Mouse (Mus musculus) central nervous system, embryonic 11.5 days (tissue): ENCODE results near the gene Prss47. TPM values are rescaled to one million over a fixed set of nuclear protein-coding genes. Genes with fewer than 3 reads are reported as not detected.

ENCODE experiments used
- polyA plus RNA-seq: library from polyadenylated mRNA; depleted of rRNA; stranded (reverse); fragments of >200 nt; gene quantifications from 2 replicates; pipeline ENCODE4 v1.2.3, GENCODE M21; 2012; rRNA removed

Gene Prss47
- polyA plus RNA-seq: not detected in 2 replicates

GRCm38 (mm10) chr13:65052660-65053059 lies at the start of gene Prss47:
Gene Prss47, minus strand, starts transcription at chr13:65052760.

DNA sequence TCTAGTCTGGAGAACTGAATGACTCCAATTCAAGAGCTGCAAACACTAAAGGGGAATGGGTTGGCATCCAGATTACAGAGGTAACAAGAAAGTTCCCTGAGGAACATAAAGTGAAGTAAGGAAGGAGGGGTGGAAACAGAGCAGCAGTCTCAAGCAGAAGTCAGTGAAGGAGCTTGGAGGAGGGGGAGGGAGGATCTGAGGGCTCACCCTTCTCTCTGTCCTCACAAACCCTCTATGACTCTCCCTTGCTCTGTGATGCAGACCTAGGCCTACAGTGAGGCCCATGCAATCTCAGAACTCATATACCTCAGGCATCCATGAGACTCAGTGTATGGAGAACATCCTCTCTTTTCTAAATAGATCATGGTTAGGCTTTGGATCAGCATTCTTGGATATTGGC lies 19.8 kb downstream of the Prss47 start, which contains the start of gene Spata31d1c:
Gene Spata31d1c (plus strand): TSS at position 301 of the 400 bp plus-strand sequence.

Other genes starting within 250 kb of the Prss47 start
- gene Cntnap3, start 148.8 kb downstream of the Prss47 start, polyA plus RNA-seq: 0.04 and 0.11 TPM in 2 replicates
- not detected in 2 replicates for gene Spata31, start 135.4 kb downstream of the Prss47 start, polyA plus RNA-seq
- gene Spata31d1c, start 19.7 kb downstream of the Prss47 start, polyA plus RNA-seq: not detected in 2 replicates
- gene Mfsd14b, start 60.2 kb upstream of the Prss47 start, polyA plus RNA-seq: 13.6 and 28.2 TPM in 2 replicates
- not detected in 2 replicates for gene Olfr465-ps1, start 85.3 kb upstream of the Prss47 start, polyA plus RNA-seq
- gene Olfr466, start 97.5 kb upstream of the Prss47 start, polyA plus RNA-seq: not detected in 2 replicates
- 0.01 and 0.06 TPM in 2 replicates for gene Nlrp4f, start 153.2 kb upstream of the Prss47 start, polyA plus RNA-seq
- gene Gm10775, start 206.8 kb upstream of the Prss47 start, polyA plus RNA-seq: 0.06 TPM in 1 of 2 replicates, not detected in the other
- 40.2 and 46.2 TPM in 2 replicates for gene Zfp369, start 226.1 kb upstream of the Prss47 start, polyA plus RNA-seq